Mouse (Mus musculus): ENCODE data around the gene Wasf2. TPM values are rescaled to one million over a fixed set of nuclear protein-coding genes. Genes with fewer than 3 reads are reported as not detected.
A peak's percentile ranks its signal among the peaks of the same experiment; 100 is the strongest.

Wasf2 gene
- polyA plus RNA-seq, 1 experiment from 2014 or later, result 64.6 TPM

DNA sequence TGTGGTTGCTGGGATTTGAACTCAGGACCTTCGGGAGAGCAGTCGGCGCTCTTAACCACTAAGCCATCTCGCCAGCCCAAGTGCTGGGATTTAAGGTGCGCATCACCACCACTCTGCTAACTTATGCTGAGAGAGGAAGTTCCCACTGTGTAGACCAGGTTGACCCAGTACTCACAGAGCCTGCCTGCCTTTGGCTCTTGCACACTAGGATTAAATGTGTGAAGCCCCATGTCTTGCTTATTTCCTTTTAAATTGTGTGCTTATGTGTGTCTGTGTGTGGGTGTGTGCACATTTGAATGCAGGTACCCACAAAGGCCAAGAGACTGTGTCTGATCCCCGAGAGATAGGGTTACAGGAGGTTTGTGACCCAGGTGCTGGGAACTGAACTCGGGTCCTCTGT, 23.6 kb upstream of the Wasf2 start:
- Histone ChIP-seq H3K4me3 (ENCODE audit: low read depth, low read length) (no peak overlapping the region), H3K4me2 (replicated peaks; ENCODE audit: low read depth) (no peak overlapping the region), H3K27ac (ENCODE audit: low read depth, low read length) (no peak overlapping the region), H3K4me1 (replicated peaks; ENCODE audit: control insufficient read depth, insufficient read depth, low read length) (peaks cover 5% of the 10 kb centered on the region; the same call in 1 of the 2 replicates), H3K9me3 (ENCODE audit: control insufficient read depth) (no peaks in the 10 kb centered on the region), H3K36me3 (ENCODE audit: control insufficient read depth, insufficient read depth) (peaks cover 5% of the 10 kb centered on the region; the same call in 1 of the 2 replicates), H3K9ac (ENCODE audit: low read depth, low read length) (no peak overlapping the region), H3K27me3 (replicated peaks; ENCODE audit: control insufficient read depth, insufficient read depth, low read length) (no peaks in the 10 kb centered on the region)
- no peak for ATAC-seq
- no peak for TF ChIP-seq CTCF (IDR thresholded peaks at IDR 0.05; ENCODE audit: low read depth)
- WGBS, result 97% methylated on average over 7 of the region's 7 CpGs

DNA sequence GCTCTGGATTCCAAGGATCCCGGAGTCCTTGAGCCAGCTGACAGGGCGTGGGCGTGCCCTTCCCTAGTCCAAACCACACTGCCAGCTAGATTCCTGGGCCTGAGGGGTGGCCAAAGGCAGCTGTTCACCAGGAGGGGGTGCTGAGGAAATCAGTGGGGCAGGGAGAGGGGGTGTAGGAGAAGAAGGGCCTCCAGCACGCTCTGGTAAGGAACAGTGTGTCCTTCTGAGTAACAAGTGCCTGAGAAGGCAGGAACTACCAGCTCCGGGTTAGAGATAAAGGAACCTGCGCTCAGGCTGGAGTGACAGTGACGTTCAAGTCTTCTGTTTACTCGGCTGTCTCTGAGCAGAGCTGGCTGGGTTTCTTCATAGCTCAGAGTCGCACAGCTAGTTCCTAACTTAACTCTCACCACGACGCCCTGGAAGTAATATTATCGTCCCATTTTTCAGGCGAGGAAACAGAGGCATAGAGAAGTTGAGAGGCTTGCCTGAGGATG, 22.5 kb upstream of the Wasf2 start:
- peaks cover under 1% of the 10 kb centered on the region; the same call in 1 of the 2 replicates for H3K36me3 ChIP-seq (ENCODE audit: control insufficient read depth, insufficient read depth)
- H3K27ac ChIP-seq (ENCODE audit: low read depth, low read length), result no peak overlapping the region
- 29% methylated on average over 13 of the region's 13 CpGs for WGBS
- ATAC-seq, result no peak
- no peaks in the 10 kb centered on the region for H3K9me3 ChIP-seq (ENCODE audit: control insufficient read depth)
- peaks cover 5% of the 10 kb centered on the region; the same call in 1 of the 2 replicates for H3K4me1 ChIP-seq (replicated peaks; ENCODE audit: control insufficient read depth, insufficient read depth, low read length)
- no peak overlapping the region for H3K4me3 ChIP-seq (ENCODE audit: low read depth, low read length)
- H3K4me2 ChIP-seq (replicated peaks; ENCODE audit: low read depth), result no peak overlapping the region
- H3K9ac ChIP-seq (ENCODE audit: low read depth, low read length), result no peak overlapping the region
- TF ChIP-seq CTCF (IDR thresholded peaks at IDR 0.05; ENCODE audit: low read depth), result peak; percentile 59
- no peaks in the 10 kb centered on the region for H3K27me3 ChIP-seq (replicated peaks; ENCODE audit: control insufficient read depth, insufficient read depth, low read length)

DNA sequence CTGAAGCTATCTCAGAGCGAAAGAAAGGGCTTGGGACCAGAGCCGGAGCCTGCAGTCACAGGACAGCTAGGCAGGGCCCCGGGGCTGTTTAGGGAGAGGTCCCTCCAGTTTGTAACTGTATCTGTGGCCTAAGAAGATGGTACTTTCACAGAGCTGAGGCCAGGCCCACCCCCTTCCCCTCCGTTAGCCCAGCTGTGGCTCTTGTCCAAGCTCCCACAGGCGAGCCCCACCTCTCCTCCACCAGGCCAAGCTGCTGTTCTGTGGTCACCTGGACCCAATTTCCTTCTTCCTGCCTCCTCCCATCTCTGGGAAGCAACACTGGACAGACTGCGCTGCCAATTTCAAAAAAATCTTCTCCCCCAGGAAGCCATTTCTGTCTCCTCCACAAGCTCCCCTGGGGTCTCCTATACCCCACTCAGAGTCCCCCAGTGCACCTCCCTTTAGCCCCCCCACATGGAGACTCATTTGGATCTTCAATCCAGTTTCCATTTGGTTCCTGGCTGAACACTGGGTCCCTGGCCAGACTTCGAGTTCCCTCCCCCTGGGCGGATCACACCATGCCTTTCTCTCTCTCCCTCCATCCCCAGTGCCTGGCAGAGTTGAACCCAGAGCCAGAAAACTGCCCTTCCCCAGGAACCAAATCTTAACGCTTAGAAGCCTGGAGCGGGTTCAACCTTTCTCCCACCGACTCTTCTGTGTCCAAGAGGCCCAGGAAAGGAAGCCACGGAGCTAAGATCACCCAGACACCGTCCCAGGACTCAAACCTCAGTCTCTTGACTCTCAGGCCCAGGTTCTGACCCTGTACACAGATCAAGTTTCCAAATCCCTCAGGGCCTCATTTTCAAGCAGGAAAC, 21.6 kb upstream of the Wasf2 start:
- Histone ChIP-seq H3K27me3 (replicated peaks; ENCODE audit: control insufficient read depth, insufficient read depth, low read length) (no peaks in the 10 kb centered on the region), H3K9me3 (ENCODE audit: control insufficient read depth) (no peaks in the 10 kb centered on the region), H3K4me1 (replicated peaks; ENCODE audit: control insufficient read depth, insufficient read depth, low read length) (0 out of 2 replicates have a peak, but pooled peaks cover 5% of the 10 kb centered on the region), H3K27ac (ENCODE audit: low read depth, low read length) (no peak overlapping the region), H3K4me2 (replicated peaks; ENCODE audit: low read depth) (no peak overlapping the region), H3K36me3 (ENCODE audit: control insufficient read depth, insufficient read depth) (no peaks in the 10 kb centered on the region; the same call in 1 of the 2 replicates), H3K4me3 (ENCODE audit: low read depth, low read length) (no peak overlapping the region), H3K9ac (ENCODE audit: low read depth, low read length) (no peak overlapping the region)
- TF ChIP-seq CTCF (IDR thresholded peaks at IDR 0.05; ENCODE audit: low read depth), result no peak
- 75% methylated on average over 13 of the region's 13 CpGs for WGBS
- no peak for ATAC-seq

DNA sequence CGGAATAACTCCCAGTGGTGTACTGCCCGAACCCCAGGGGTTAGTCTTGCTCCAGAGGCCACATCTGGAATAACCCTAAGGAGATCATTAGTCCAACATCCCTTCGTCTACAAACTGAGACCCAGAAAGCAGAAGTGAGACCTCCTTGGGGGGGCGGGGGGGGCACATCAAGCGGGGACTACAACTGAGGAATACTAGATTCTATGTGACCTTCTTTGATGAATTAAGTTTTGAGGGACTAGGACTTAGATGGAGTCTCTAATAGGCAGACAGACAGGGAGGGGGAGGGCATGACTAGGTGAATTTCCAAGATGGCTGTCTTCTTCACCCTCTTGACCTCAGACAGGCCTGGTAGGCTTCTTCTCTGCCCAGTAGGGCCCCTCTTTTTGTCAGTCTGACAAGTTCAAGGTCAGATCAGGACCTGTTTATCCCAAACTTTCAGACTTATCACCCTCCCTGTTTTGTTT, 20.9 kb upstream of the Wasf2 start:
- Histone ChIP-seq H3K4me1 (replicated peaks; ENCODE audit: control insufficient read depth, insufficient read depth, low read length) (0 out of 2 replicates have a peak, but pooled peaks cover 5% of the 10 kb centered on the region), H3K27ac (ENCODE audit: low read depth, low read length) (no peak overlapping the region), H3K27me3 (replicated peaks; ENCODE audit: control insufficient read depth, insufficient read depth, low read length) (no peaks in the 10 kb centered on the region), H3K9ac (ENCODE audit: low read depth, low read length) (no peak overlapping the region), H3K9me3 (ENCODE audit: control insufficient read depth) (no peaks in the 10 kb centered on the region), H3K4me3 (ENCODE audit: low read depth, low read length) (no peak overlapping the region), H3K36me3 (ENCODE audit: control insufficient read depth, insufficient read depth) (no peaks in the 10 kb centered on the region; the same call in 1 of the 2 replicates), H3K4me2 (replicated peaks; ENCODE audit: low read depth) (no peak overlapping the region)
- no peak for ATAC-seq
- WGBS, result 77% methylated on average over 5 of the region's 5 CpGs
- TF ChIP-seq CTCF (IDR thresholded peaks at IDR 0.05; ENCODE audit: low read depth), result no peak

DNA sequence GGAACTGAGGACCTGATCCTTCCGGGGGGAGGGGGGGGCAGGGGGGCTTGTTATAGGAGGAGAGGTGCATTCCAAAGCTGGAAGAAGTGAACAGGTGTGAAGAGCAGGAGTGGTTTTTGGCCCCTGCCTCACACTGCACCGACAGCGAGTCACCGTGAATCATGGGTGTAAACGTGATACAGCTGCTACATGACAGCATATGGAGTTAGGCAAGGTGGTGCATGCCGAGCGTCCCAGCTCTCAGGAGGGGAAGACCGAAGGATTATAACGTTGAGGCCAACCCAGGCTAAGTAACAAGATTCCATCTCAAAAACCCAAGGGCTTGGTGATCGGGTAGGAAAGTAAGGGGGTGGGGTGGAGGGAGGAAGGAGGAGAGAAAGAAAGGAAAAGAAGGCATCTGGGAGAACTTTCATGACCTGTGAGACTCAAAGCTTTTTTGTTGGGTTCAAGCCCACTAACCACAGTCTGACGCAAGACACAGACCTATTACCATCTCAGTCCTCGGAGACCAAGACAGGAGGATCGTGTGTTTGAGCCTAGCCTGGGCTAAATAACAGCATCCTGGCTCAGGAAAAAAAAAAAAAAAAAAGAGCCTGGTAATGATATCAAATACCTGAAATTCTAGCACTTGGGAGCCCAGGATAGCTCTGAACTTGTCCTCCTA, 18.0 kb upstream of the Wasf2 start:
- no peak overlapping the region for H3K27ac ChIP-seq (ENCODE audit: low read depth, low read length)
- TF ChIP-seq CTCF (IDR thresholded peaks at IDR 0.05; ENCODE audit: low read depth), result no peak
- H3K4me2 ChIP-seq (replicated peaks; ENCODE audit: low read depth), result no peak overlapping the region
- H3K9ac ChIP-seq (ENCODE audit: low read depth, low read length), result no peak overlapping the region
- H3K4me3 ChIP-seq (ENCODE audit: low read depth, low read length), result no peak overlapping the region
- WGBS, result 50% methylated on average over 13 of the region's 13 CpGs
- H3K4me1 ChIP-seq (replicated peaks; ENCODE audit: control insufficient read depth, insufficient read depth, low read length), result 0 out of 2 replicates have a peak, but pooled peaks cover 2% of the 10 kb centered on the region
- no peak for ATAC-seq
- H3K27me3 ChIP-seq (replicated peaks; ENCODE audit: control insufficient read depth, insufficient read depth, low read length), result no peaks in the 10 kb centered on the region
- no peaks in the 10 kb centered on the region for H3K36me3 ChIP-seq (ENCODE audit: control insufficient read depth, insufficient read depth)
- no peaks in the 10 kb centered on the region for H3K9me3 ChIP-seq (ENCODE audit: control insufficient read depth)

DNA sequence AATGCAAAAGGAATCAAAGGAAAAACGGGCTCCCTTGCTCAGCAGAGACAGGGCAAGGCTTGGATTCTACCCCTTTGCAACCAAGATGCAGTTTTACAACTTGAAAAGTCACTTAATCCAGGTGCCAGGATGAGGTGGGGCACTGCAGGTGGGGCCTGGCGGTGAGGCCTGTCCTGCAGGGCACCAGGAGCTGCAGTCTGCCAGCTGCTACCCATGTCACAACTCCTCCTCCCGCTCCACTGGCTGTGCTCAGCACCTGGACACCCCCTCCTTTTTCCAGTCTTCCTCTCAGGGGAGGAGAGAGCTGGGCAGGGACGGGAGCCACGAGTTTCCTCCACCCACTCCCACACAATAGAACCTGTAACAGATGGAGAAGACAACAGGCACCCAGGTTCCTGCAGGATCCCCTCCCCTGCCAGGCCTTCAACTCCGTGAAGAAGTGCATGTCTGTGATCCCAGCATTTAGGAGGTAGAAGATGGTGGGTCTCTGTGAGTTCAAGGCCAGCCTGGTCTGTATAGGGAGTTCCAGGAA, 16.9 kb upstream of the Wasf2 start:
- Histone ChIP-seq H3K4me3 (ENCODE audit: low read depth, low read length) (no peak overlapping the region), H3K9me3 (ENCODE audit: control insufficient read depth) (no peaks in the 10 kb centered on the region), H3K4me1 (replicated peaks; ENCODE audit: control insufficient read depth, insufficient read depth, low read length) (0 out of 2 replicates have a peak, but pooled peaks cover 3% of the 10 kb centered on the region), H3K9ac (ENCODE audit: low read depth, low read length) (no peak overlapping the region), H3K27ac (ENCODE audit: low read depth, low read length) (no peak overlapping the region), H3K4me2 (replicated peaks; ENCODE audit: low read depth) (no peak overlapping the region), H3K36me3 (ENCODE audit: control insufficient read depth, insufficient read depth) (no peaks in the 10 kb centered on the region), H3K27me3 (replicated peaks; ENCODE audit: control insufficient read depth, insufficient read depth, low read length) (no peaks in the 10 kb centered on the region)
- TF ChIP-seq CTCF (IDR thresholded peaks at IDR 0.05; ENCODE audit: low read depth), result no peak
- peak; percentile 59 for ATAC-seq
- 53% methylated on average over 6 of the region's 6 CpGs for WGBS
